Mouse (Mus musculus) testis, adult 2 months (tissue): ENCODE data around the gene Dgkg. TPM values are rescaled to one million over a fixed set of nuclear protein-coding genes. Genes with fewer than 3 reads are reported as not detected.

ENCODE experiments used
- H3K27ac ChIP-seq: fragments of 200-500 bp; 2 replicates; pipeline ENCODE4 v1.5.1; 2012; ENCODE audit warnings: low read depth, low read length; ENCODE audit not compliant: control insufficient read depth, insufficient read depth
- H3K27me3 ChIP-seq: fragments of 200-500 bp; 2 replicates; pipeline ENCODE4 v1.6.1; 2012; ENCODE audit warnings: mild to moderate bottlenecking, low read length, moderate library complexity; ENCODE audit not compliant: control insufficient read depth, insufficient read depth
- H3K36me3 ChIP-seq: fragments of 200-500 bp; 2 replicates; pipeline ENCODE4 v1.6.1; 2012; ENCODE audit warnings: mild to moderate bottlenecking, low read length; ENCODE audit not compliant: control insufficient read depth, insufficient read depth
- H3K4me1 ChIP-seq: fragments of 200-500 bp; 2 replicates; pipeline ENCODE4 v1.6.1; 2012; ENCODE audit warnings: low read length; ENCODE audit not compliant: control insufficient read depth, insufficient read depth
- H3K4me3 ChIP-seq: fragments of 200-500 bp; 2 replicates; pipeline ENCODE4 v1.5.1; 2012; ENCODE audit warnings: low read depth, mild to moderate bottlenecking, low read length, moderate library complexity, mixed read lengths; ENCODE audit not compliant: control insufficient read depth
- CTCF ChIP-seq: fragments of 200-500 bp; IDR thresholded peaks from 2 replicates; pipeline ENCODE4 v1.5.1; 2012; ENCODE audit warnings: low read depth, mild to moderate bottlenecking, inconsistent platforms, low read length, moderate library complexity; ENCODE audit not compliant: control insufficient read depth, insufficient read depth, insufficient replicate concordance
- POLR2A ChIP-seq: fragments of 200-500 bp; IDR thresholded peaks from 2 replicates; pipeline ENCODE4 v1.6.1; 2012; ENCODE audit warnings: low read depth, mild to moderate bottlenecking, inconsistent platforms, low read length, moderate library complexity; ENCODE audit not compliant: control insufficient read depth
- polyA plus RNA-seq: library from polyadenylated mRNA; depleted of rRNA; stranded (reverse); fragments of >200 nt; gene quantifications from 2 replicates; pipeline ENCODE4 v1.2.3, GENCODE M21; 2012

Gene Dgkg
- polyA plus RNA-seq, 1 experiment, result 0.09 TPM

- TF ChIP-seq CTCF, result no peak
- TF ChIP-seq POLR2A, result no peak
- H3K27ac ChIP-seq, result no peak overlapping the region; the same call in 1 of the 2 replicates
- peaks cover 18% of the 10 kb centered on the region for H3K4me1 ChIP-seq
Observed at GRCm38 (mm10) chr16:22441317-22441716, 215.7 kb downstream of the Dgkg start.

GRCm38 (mm10) chr16:22440269-22440668, 216.8 kb downstream of the Dgkg start:
- no peaks in the 10 kb centered on the region for H3K27me3 ChIP-seq
- peaks cover 18% of the 10 kb centered on the region for H3K4me1 ChIP-seq
- H3K27ac ChIP-seq, result peak overlapping the region; percentile 81
- no peaks in the 10 kb centered on the region for H3K36me3 ChIP-seq
- TF ChIP-seq POLR2A (no peak), CTCF (no peak)
- H3K4me3 ChIP-seq, result peak overlapping the region; percentile 75

More at GRCm38 (mm10) chr16:22441317-22441716, 215.7 kb downstream of the Dgkg start:
- H3K27me3 ChIP-seq, result no peaks in the 10 kb centered on the region
- H3K36me3 ChIP-seq, result no peaks in the 10 kb centered on the region
- H3K4me3 ChIP-seq, result no peak overlapping the region

- TF ChIP-seq CTCF (no peak), POLR2A (peak; percentile 65)
- no peaks in the 10 kb centered on the region for H3K36me3 ChIP-seq
- peak within 1 kb of the TSS; percentile 95 for H3K4me3 ChIP-seq
- H3K27ac ChIP-seq, result peak within 1 kb of the TSS; percentile 81
- H3K4me1 ChIP-seq, result peaks cover 18% of the 10 kb centered on the region
- no peaks in the 10 kb centered on the region for H3K27me3 ChIP-seq
Observed at GRCm38 (mm10) chr16:22439499-22440177, 217.4 kb downstream of the Dgkg start, which contains the start of gene Etv5. Gene Etv5, minus strand, starts transcription at chr16:22439719.

- Histone ChIP-seq H3K4me1 (peaks cover 18% of the 10 kb centered on the region), H3K36me3 (no peaks in the 10 kb centered on the region), H3K27ac (peak overlapping the region; percentile 78), H3K27me3 (no peaks in the 10 kb centered on the region), H3K4me3 (peak overlapping the region; percentile 95)
- no peak for TF ChIP-seq POLR2A
- no peak for TF ChIP-seq CTCF
Observed at GRCm38 (mm10) chr16:22438441-22439373, 218.3 kb downstream of the Dgkg start.

- H3K4me3 ChIP-seq, result no peak overlapping the region
- no peaks in the 10 kb centered on the region for H3K36me3 ChIP-seq
- H3K4me1 ChIP-seq, result peaks cover 16% of the 10 kb centered on the region
- H3K27ac ChIP-seq, result no peak overlapping the region
- TF ChIP-seq CTCF (no peak), POLR2A (no peak)
- H3K27me3 ChIP-seq, result no peaks in the 10 kb centered on the region
Observed at GRCm38 (mm10) chr16:22436106-22436505, 220.9 kb downstream of the Dgkg start.

- TF ChIP-seq CTCF (no peak), POLR2A (no peak)
- no peaks in the 10 kb centered on the region for H3K27me3 ChIP-seq
- no peak overlapping the region for H3K4me3 ChIP-seq
- no peak overlapping the region for H3K27ac ChIP-seq
- no peaks in the 10 kb centered on the region for H3K36me3 ChIP-seq
- peaks cover 7% of the 10 kb centered on the region for H3K4me1 ChIP-seq
Observed at GRCm38 (mm10) chr16:22434530-22434929, 222.5 kb downstream of the Dgkg start.

- H3K27me3 ChIP-seq, result no peaks in the 10 kb centered on the region
- H3K27ac ChIP-seq, result no peak overlapping the region
- TF ChIP-seq POLR2A (no peak), CTCF (no peak)
- peaks cover 6% of the 10 kb centered on the region for H3K4me1 ChIP-seq
- H3K36me3 ChIP-seq, result no peaks in the 10 kb centered on the region
- no peak overlapping the region for H3K4me3 ChIP-seq
Observed at GRCm38 (mm10) chr16:22433944-22434343, 223.1 kb downstream of the Dgkg start.
